Mouse (Mus musculus) megakaryocyte, embryonic 14.5 days (primary cell): ENCODE measurements around the gene Spp1. TPM values are rescaled to one million over a fixed set of nuclear protein-coding genes. Genes with fewer than 3 reads are reported as not detected.
A peak's percentile ranks its signal among the peaks of the same experiment; 100 is the strongest.

Experiments
- H3K27me3 ChIP-seq: replicated peaks from 2 replicates; pipeline ENCODE3; 2012; ENCODE audit warnings: inconsistent platforms
- H3K36me3 ChIP-seq: replicated peaks from 2 replicates; pipeline ENCODE3; 2012; ENCODE audit warnings: low read length, inconsistent platforms, mixed read lengths
- H3K4me1 ChIP-seq: 2 replicates; pipeline ENCODE4 v1.6.1; 2012; ENCODE audit warnings: inconsistent platforms
- H3K4me3 ChIP-seq: replicated peaks from 2 replicates; pipeline ENCODE3; 2012; ENCODE audit warnings: moderate library complexity, mild to moderate bottlenecking, inconsistent platforms
- H3K9me3 ChIP-seq: 2 replicates; pipeline ENCODE4 v1.6.1; 2012; ENCODE audit warnings: inconsistent platforms
- FLI1 ChIP-seq: IDR thresholded peaks from 2 replicates; pipeline ENCODE4 v1.6.1; 2012; ENCODE audit warnings: low read length, inconsistent platforms, mixed read lengths
- GATA1 ChIP-seq: IDR thresholded peaks from 3 replicates; pipeline ENCODE4 v1.6.1; 2012; ENCODE audit warnings: mixed read lengths, low read length, inconsistent platforms, borderline replicate concordance
- polyA plus RNA-seq: library from polyadenylated mRNA; stranded (reverse); fragments of >175 nt; gene quantifications from 2 replicates; pipeline ENCODE4 v1.2.3, GENCODE M21; 2012; ENCODE audit warnings: low replicate concordance; ENCODE audit not compliant: insufficient read depth

Spp1 gene
- polyA plus RNA-seq, 1 experiment = 5.8 TPM

GRCm38 (mm10) chr5:104453075-104453474, 18.2 kb downstream of the Spp1 start:
- H3K9me3 ChIP-seq = peaks cover 5% of the 10 kb centered on the region
- no peak overlapping the region for H3K4me3 ChIP-seq
- H3K36me3 ChIP-seq = no peaks in the 10 kb centered on the region
- TF ChIP-seq GATA1 (no peak), FLI1 (no peak)
- peaks cover 16% of the 10 kb centered on the region for H3K27me3 ChIP-seq
- peaks cover 4% of the 10 kb centered on the region; the same call in 1 of the 2 replicates for H3K4me1 ChIP-seq

GRCm38 (mm10) chr5:104454564-104454963, 19.6 kb downstream of the Spp1 start:
- peaks cover 11% of the 10 kb centered on the region for H3K4me1 ChIP-seq
- no peaks in the 10 kb centered on the region for H3K36me3 ChIP-seq
- peaks cover 12% of the 10 kb centered on the region for H3K27me3 ChIP-seq
- TF ChIP-seq GATA1 (no peak), FLI1 (no peak)
- H3K9me3 ChIP-seq = peaks cover 5% of the 10 kb centered on the region
- H3K4me3 ChIP-seq = no peak overlapping the region

- peaks cover 5% of the 10 kb centered on the region for H3K9me3 ChIP-seq
- H3K4me3 ChIP-seq = peak within 1 kb of the TSS; percentile 99
- TF ChIP-seq FLI1 (no peak), GATA1 (no peak)
- H3K27me3 ChIP-seq = peaks cover 14% of the 10 kb centered on the region
- H3K4me1 ChIP-seq = peaks cover 21% of the 10 kb centered on the region
- H3K36me3 ChIP-seq = peaks cover 13% of the 10 kb centered on the region
Observed at GRCm38 (mm10) chr5:104458832-104459705, 24.2 kb downstream of the Spp1 start, which contains the start of gene Pkd2. TSS of gene Pkd2 (plus strand) at chr5:104459450.

- peaks cover 5% of the 10 kb centered on the region for H3K9me3 ChIP-seq
- H3K4me3 ChIP-seq = peak overlapping the region; percentile 99
- TF ChIP-seq GATA1 = no peak
- TF ChIP-seq FLI1 = no peak
- H3K36me3 ChIP-seq = peaks cover 20% of the 10 kb centered on the region
- peaks cover 14% of the 10 kb centered on the region for H3K27me3 ChIP-seq
- H3K4me1 ChIP-seq = peaks cover 21% of the 10 kb centered on the region
Observed at GRCm38 (mm10) chr5:104459706-104460455, 25.0 kb downstream of the Spp1 start.

- peaks cover 21% of the 10 kb centered on the region for H3K4me1 ChIP-seq
- peaks cover 5% of the 10 kb centered on the region for H3K9me3 ChIP-seq
- TF ChIP-seq FLI1 = no peak
- TF ChIP-seq GATA1 = no peak
- H3K27me3 ChIP-seq = peaks cover 14% of the 10 kb centered on the region
- H3K36me3 ChIP-seq = peaks cover 26% of the 10 kb centered on the region
- H3K4me3 ChIP-seq = peak overlapping the region; percentile 99
Observed at GRCm38 (mm10) chr5:104460456-104460838, 25.5 kb downstream of the Spp1 start.

GRCm38 (mm10) chr5:104460856-104461255, 25.9 kb downstream of the Spp1 start:
- TF ChIP-seq GATA1 = no peak
- no peak for TF ChIP-seq FLI1
- H3K36me3 ChIP-seq = peaks cover 30% of the 10 kb centered on the region

GRCm38 (mm10) chr5:104465279-104465678, 30.4 kb downstream of the Spp1 start:
- Histone ChIP-seq H3K27me3 (no peaks in the 10 kb centered on the region), H3K9me3 (no peaks in the 10 kb centered on the region), H3K36me3 (peaks cover 56% of the 10 kb centered on the region), H3K4me1 (peaks cover 8% of the 10 kb centered on the region), H3K4me3 (no peak overlapping the region)
- TF ChIP-seq GATA1 (no peak), FLI1 (no peak)

More at GRCm38 (mm10) chr5:104460856-104461255, 25.9 kb downstream of the Spp1 start:
- Histone ChIP-seq H3K9me3 (peaks cover 5% of the 10 kb centered on the region), H3K4me3 (no peak overlapping the region), H3K4me1 (peaks cover 21% of the 10 kb centered on the region), H3K27me3 (peaks cover 14% of the 10 kb centered on the region)

- H3K4me3 ChIP-seq = no peak overlapping the region
- H3K36me3 ChIP-seq = peaks cover 59% of the 10 kb centered on the region
- H3K27me3 ChIP-seq = no peaks in the 10 kb centered on the region
- no peak for TF ChIP-seq GATA1
- no peak for TF ChIP-seq FLI1
- peaks cover 5% of the 10 kb centered on the region; the same call in 1 of the 2 replicates for H3K4me1 ChIP-seq
- no peaks in the 10 kb centered on the region for H3K9me3 ChIP-seq
Observed at GRCm38 (mm10) chr5:104465731-104466130, 30.8 kb downstream of the Spp1 start.

- H3K4me1 ChIP-seq = no peaks in the 10 kb centered on the region
- H3K27me3 ChIP-seq = no peaks in the 10 kb centered on the region
- no peak overlapping the region for H3K4me3 ChIP-seq
- H3K36me3 ChIP-seq = peaks cover 66% of the 10 kb centered on the region
- no peak for TF ChIP-seq FLI1
- TF ChIP-seq GATA1 = no peak
- no peaks in the 10 kb centered on the region for H3K9me3 ChIP-seq
Observed at GRCm38 (mm10) chr5:104466816-104467215, 31.9 kb downstream of the Spp1 start.
